Mouse (Mus musculus) hindbrain, embryonic 14.5 days (tissue): ENCODE measurements around the gene Ckap4. TPM values are rescaled to one million over a fixed set of nuclear protein-coding genes. Genes with fewer than 3 reads are reported as not detected.

ENCODE experiments used
- ATAC-seq: fragments of 200-750 bp; cut with Nextera tagmentation; 2 replicates; pipeline ENCODE4 v1.8.0; 2017; ENCODE audit warnings: moderate number of reproducible peaks, mild to moderate bottlenecking, moderate TSS enrichment, moderate library complexity; ENCODE audit not compliant: low FRiP score
- DNase-seq: peaks from one replicate; pipeline ENCODE4 v3.0.0-alpha.2; 2015; ENCODE audit warnings: low spot score
- H3K27ac ChIP-seq: fragments of 300-500 bp; sonication (generic); 2 replicates; pipeline ENCODE4 v1.5.1; 2014; ENCODE audit warnings: mild to moderate bottlenecking, moderate library complexity
- H3K27me3 ChIP-seq: fragments of 300-500 bp; sonication (generic); 2 replicates; pipeline ENCODE4 v1.6.1; 2014; ENCODE audit warnings: mild to moderate bottlenecking, low read length, mixed read lengths; ENCODE audit not compliant: control insufficient read depth, insufficient read depth
- H3K36me3 ChIP-seq: fragments of 300-500 bp; sonication (generic); replicated peaks from 2 replicates; pipeline ENCODE4 v1.6.1; 2014; ENCODE audit not compliant: control insufficient read depth, insufficient read depth
- H3K4me1 ChIP-seq: fragments of 300-500 bp; sonication (generic); replicated peaks from 2 replicates; pipeline ENCODE4 v1.6.1; 2014; ENCODE audit warnings: antibody characterized with exemption, low read length, mixed read lengths; ENCODE audit not compliant: control insufficient read depth, insufficient read depth
- H3K4me2 ChIP-seq: fragments of 300-500 bp; sonication (generic); replicated peaks from 2 replicates; pipeline ENCODE4 v1.6.1; 2014; ENCODE audit warnings: mild to moderate bottlenecking, moderate library complexity
- H3K4me3 ChIP-seq: fragments of 300-500 bp; sonication (generic); replicated peaks from 2 replicates; pipeline ENCODE4 v1.5.1; 2014; ENCODE audit warnings: mild to moderate bottlenecking, low read length
- H3K9ac ChIP-seq: fragments of 300-500 bp; sonication (generic); 2 replicates; pipeline ENCODE4 v1.6.1; 2014
- H3K9me3 ChIP-seq: fragments of 300-500 bp; sonication (generic); 2 replicates; pipeline ENCODE4 v1.6.1; 2016; ENCODE audit warnings: low read length; ENCODE audit not compliant: control insufficient read depth
- WGBS: fragments of 180-500 bp; shearing (Covaris S2); extraction: QIAGEN DNeasy Blood & Tissue Kit; methylation state at CpG from one replicate; pipeline ENCODE4 v1.1.7; 2014; 5-methylcytosine and 5-hydroxymethylcytosine counted together
- polyA plus RNA-seq: library from polyadenylated mRNA; unstranded; fragments of >200 nt; fragmentation: Nextera tagmentation; extraction: Ambion mirVana; gene quantifications from 2 replicates; pipeline ENCODE4 v1.2.1, GENCODE M21; 2014

Ckap4 gene
- polyA plus RNA-seq, 1 experiment from 2014 or later, result 71.0 TPM

DNA sequence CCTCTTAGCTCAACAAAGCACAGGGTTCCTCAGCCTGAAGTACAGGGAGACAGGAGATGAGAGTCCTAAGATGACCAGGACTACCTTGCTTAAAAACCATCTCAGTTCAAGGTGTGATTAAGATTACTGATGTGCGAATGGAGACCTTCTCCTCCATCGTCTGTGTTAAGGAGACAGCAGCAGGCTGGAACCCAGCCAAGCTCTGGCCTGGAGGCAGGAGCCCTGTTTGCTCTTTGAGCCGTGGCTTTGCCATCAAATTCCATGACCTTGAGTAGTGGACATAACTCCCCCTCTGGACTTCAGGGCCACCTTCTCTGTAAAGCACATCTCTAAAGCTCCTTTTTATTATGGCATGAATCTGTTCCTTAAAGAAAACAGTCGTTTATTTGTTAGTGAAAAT, 2.0 kb upstream of the Ckap4 start:
- H3K9ac ChIP-seq, result no peak overlapping the region
- H3K4me3 ChIP-seq, result no peak overlapping the region
- no peaks in the 10 kb centered on the region for H3K36me3 ChIP-seq
- H3K27ac ChIP-seq, result no peak overlapping the region
- no peak overlapping the region for H3K4me2 ChIP-seq
- no peaks in the 10 kb centered on the region for H3K9me3 ChIP-seq
- DNase-seq, result no peak
- peaks cover 20% of the 10 kb centered on the region for H3K4me1 ChIP-seq
- H3K27me3 ChIP-seq, result no peaks in the 10 kb centered on the region
- ATAC-seq, result no peak
- 50% methylated on average over 4 of the region's 4 CpGs for WGBS

DNA sequence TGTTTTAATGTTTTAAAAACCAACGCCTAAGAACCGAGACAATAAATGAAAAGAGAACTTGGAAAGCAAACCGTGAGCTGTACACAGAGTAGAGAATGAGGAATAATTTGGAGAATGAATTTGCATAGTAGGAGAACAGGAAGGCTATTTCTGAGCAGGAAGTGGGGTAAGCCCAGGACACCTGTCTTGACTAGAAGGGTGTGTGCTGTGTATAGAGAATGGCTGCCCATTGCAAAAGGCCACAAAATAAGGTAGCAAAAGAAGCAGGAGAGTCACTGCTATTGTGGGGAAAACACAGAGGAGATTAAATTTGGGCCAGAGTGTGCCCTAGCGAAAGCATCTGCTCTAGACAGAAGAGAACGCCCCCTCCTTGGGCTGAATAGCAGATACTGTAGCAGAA, 1.6 kb upstream of the Ckap4 start:
- Histone ChIP-seq H3K4me2 (no peak overlapping the region), H3K4me3 (no peak overlapping the region), H3K4me1 (peaks cover 24% of the 10 kb centered on the region), H3K9me3 (no peaks in the 10 kb centered on the region), H3K9ac (no peak overlapping the region), H3K27me3 (no peaks in the 10 kb centered on the region), H3K36me3 (no peaks in the 10 kb centered on the region), H3K27ac (no peak overlapping the region)
- DNase-seq (no peak), ATAC-seq (no peak)
- WGBS, result 78% methylated on average over 5 of the region's 5 CpGs

- peak overlapping the region; percentile 79 for H3K4me3 ChIP-seq
- DNase-seq, result peak; percentile 45
- peaks cover 31% of the 10 kb centered on the region for H3K4me1 ChIP-seq
- H3K36me3 ChIP-seq, result peaks cover 5% of the 10 kb centered on the region
- peak overlapping the region; percentile 89 for H3K27ac ChIP-seq
- H3K9me3 ChIP-seq, result no peaks in the 10 kb centered on the region
- H3K9ac ChIP-seq, result peak overlapping the region; percentile 90
- no peaks in the 10 kb centered on the region for H3K27me3 ChIP-seq
- ATAC-seq, result peak; percentile 52
- under 1% methylated on average over 41 of the region's 72 CpGs for WGBS
- H3K4me2 ChIP-seq, result peak overlapping the region; percentile 62
Observed at GRCm38 (mm10) chr10:84532911-84533882, 665 bp downstream of the Ckap4 start.

DNA sequence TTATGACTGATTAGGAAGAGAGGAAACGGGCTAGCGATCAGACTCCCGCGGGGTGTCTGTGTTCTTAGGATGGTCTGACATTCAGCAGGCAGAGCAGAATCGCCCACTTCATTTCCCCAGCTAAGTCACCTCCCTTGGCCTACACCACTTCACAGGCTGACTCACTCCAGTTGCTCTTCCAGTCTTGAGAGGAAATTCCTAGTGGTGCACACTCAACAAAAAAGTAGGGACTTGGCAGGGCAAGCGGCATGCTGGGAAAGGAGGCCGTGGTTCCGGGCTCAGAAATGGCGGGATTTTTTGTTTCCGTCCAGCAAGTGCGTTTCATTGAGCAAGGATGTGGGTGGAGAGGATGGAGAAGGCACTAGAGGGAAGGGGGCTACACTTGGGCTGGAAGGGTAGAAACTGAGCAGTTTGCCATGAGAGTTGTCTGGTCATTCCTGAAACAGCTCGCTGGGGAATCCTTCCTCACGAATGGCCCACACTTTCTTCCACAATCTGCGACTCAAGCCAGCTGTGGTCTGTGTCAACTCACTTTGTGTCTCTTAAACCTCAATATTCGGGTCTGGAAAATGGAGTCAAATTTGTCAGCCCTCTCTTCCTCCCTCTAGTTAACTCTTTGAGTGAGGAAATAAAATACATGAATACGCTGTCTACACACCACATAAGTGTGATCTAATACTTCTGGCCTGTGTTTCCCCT, 1.5 kb downstream of the Ckap4 start:
- Histone ChIP-seq H3K4me3 (peak overlapping the region; percentile 79), H3K27ac (no peak overlapping the region; the same call in 1 of the 2 replicates), H3K9me3 (no peaks in the 10 kb centered on the region), H3K27me3 (no peaks in the 10 kb centered on the region), H3K4me1 (peaks cover 31% of the 10 kb centered on the region), H3K36me3 (peaks cover 13% of the 10 kb centered on the region), H3K4me2 (peak overlapping the region; percentile 62), H3K9ac (peak overlapping the region; percentile 90)
- DNase-seq (no peak), ATAC-seq (no peak)
- 70% methylated on average over 16 of the region's 16 CpGs for WGBS

- peak overlapping the region; percentile 26 for H3K9ac ChIP-seq
- no peak for DNase-seq
- no peaks in the 10 kb centered on the region for H3K27me3 ChIP-seq
- no peaks in the 10 kb centered on the region for H3K9me3 ChIP-seq
- peak overlapping the region; percentile 79 for H3K4me3 ChIP-seq
- no peak overlapping the region for H3K27ac ChIP-seq
- no peak for ATAC-seq
- 73% methylated on average over 4 of the region's 4 CpGs for WGBS
- peaks cover 31% of the 10 kb centered on the region for H3K4me1 ChIP-seq
- peak overlapping the region; percentile 62 for H3K4me2 ChIP-seq
- peaks cover 21% of the 10 kb centered on the region for H3K36me3 ChIP-seq
Observed at GRCm38 (mm10) chr10:84531576-84531975, 2.3 kb downstream of the Ckap4 start.

GRCm38 (mm10) chr10:84530388-84530787, 3.5 kb downstream of the Ckap4 start:
- Histone ChIP-seq H3K9ac (peak overlapping the region; percentile 29; the same call in 1 of the 2 replicates), H3K27ac (no peak overlapping the region), H3K9me3 (no peaks in the 10 kb centered on the region), H3K36me3 (peaks cover 32% of the 10 kb centered on the region), H3K4me1 (peaks cover 31% of the 10 kb centered on the region), H3K4me2 (peak overlapping the region; percentile 62), H3K4me3 (no peak overlapping the region), H3K27me3 (no peaks in the 10 kb centered on the region)
- 92% methylated on average over 8 of the region's 8 CpGs for WGBS
- no peak for DNase-seq
- no peak for ATAC-seq

GRCm38 (mm10) chr10:84527631-84528030, 6.2 kb downstream of the Ckap4 start:
- WGBS, result 83% methylated on average over 12 of the region's 12 CpGs
- Histone ChIP-seq H3K27me3 (no peaks in the 10 kb centered on the region), H3K4me3 (no peak overlapping the region), H3K36me3 (peaks cover 52% of the 10 kb centered on the region), H3K4me1 (peaks cover 29% of the 10 kb centered on the region), H3K9me3 (no peaks in the 10 kb centered on the region), H3K27ac (no peak overlapping the region), H3K9ac (no peak overlapping the region), H3K4me2 (no peak overlapping the region)
- DNase-seq, result no peak
- ATAC-seq, result no peak

DNA sequence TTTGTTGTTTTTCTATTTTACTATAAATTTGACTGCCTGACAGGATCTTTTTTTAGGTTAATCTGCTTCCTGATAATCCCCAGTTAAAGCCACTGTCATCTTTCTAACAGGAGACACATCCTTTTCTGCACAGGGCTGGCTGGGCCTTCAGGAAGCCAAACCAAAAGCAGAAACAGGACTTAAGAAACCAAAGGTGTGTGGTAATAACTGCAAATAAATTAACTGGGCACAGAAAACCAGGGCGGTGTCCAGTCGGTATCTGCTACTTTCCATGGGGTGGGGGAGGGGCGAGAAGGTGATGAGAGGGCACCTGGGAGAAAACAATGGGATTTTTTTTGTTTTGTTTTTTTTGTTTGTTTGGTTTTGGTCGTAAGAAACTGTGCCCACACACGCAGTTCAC, 6.8 kb downstream of the Ckap4 start:
- Histone ChIP-seq H3K9me3 (no peaks in the 10 kb centered on the region), H3K4me3 (no peak overlapping the region), H3K27me3 (no peaks in the 10 kb centered on the region), H3K4me2 (no peak overlapping the region), H3K36me3 (peaks cover 52% of the 10 kb centered on the region), H3K4me1 (peaks cover 23% of the 10 kb centered on the region), H3K27ac (no peak overlapping the region), H3K9ac (no peak overlapping the region)
- no peak for DNase-seq
- no peak for ATAC-seq
- 75% methylated on average over 5 of the region's 5 CpGs for WGBS

GRCm38 (mm10) chr10:84526488-84526887, 7.4 kb downstream of the Ckap4 start:
- Histone ChIP-seq H3K27ac (no peak overlapping the region), H3K9me3 (no peaks in the 10 kb centered on the region), H3K36me3 (peaks cover 52% of the 10 kb centered on the region), H3K4me1 (peaks cover 17% of the 10 kb centered on the region), H3K27me3 (no peaks in the 10 kb centered on the region), H3K4me3 (no peak overlapping the region), H3K4me2 (no peak overlapping the region), H3K9ac (no peak overlapping the region)
- no peak for DNase-seq
- WGBS, result 34% methylated on average over 10 of the region's 10 CpGs
- no peak for ATAC-seq
